Mouse (Mus musculus): ENCODE data around the gene Nlgn1. TPM values are rescaled to one million over a fixed set of nuclear protein-coding genes. Genes with fewer than 3 reads are reported as not detected.

Gene Nlgn1
- total RNA-seq, 2 experiments from 2014 or later = not detected

DNA sequence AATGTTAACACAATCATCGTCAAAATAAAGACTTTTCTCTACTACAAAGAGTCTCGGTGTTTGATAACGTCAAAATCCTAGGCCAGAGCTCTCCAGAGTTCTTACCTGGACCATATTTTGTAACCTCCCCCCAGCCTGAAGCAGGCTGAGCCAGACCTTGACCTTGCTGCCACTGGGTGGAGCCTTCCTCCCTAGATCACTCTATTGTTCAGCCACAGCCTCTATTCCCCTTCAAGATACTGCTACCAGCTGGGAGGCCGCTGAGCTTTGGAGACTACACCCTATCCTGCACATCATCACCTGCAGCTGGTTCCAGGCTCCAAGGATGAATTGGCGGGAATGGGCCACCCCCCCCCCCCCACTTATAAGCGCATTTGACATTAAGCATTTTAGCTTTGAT is 881.8 kb downstream of the Nlgn1 start:
- no peak for ATAC-seq (replicated peaks; ENCODE audit: low FRiP score, low TSS enrichment, poor library complexity, severe bottlenecking)

DNA sequence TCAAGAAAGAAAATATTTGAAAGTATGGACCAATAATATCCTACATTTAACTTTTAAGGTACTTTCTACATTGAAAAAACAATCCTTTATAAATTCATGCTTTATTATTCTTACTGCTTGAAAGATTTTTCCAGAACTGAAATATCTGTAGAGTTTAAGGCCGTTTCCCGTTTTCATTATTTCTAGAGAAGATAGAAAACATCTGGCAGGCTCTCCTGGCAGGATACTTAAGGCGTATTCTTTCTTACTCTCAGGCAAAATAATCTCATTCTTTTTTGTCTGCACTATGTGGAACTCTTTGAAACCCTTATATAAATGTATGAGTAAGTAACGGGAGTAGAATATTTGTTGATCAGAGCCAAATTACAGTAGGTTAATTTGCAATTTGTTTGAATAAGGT is 882.9 kb downstream of the Nlgn1 start:
- no peak for ATAC-seq (replicated peaks; ENCODE audit: low FRiP score, low TSS enrichment, poor library complexity, severe bottlenecking)

DNA sequence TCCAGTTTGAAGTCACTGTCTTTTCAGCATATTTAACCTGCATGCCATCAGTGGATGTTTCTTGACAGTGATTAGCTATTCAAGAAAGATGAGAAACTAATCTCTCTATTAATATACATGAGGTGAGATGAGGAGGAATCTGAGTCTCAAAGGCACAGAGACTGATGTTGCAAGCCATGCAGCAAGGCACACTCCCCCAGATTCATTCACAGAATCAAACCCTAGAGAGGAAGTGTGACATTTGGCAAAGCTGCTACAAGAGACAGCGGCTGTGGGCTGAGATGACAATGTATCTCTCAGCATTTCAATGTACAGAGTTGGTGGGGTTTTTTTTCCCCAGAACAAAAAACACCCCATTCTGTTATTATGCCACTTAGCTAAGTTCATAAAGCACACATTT is 885.1 kb downstream of the Nlgn1 start:
- no peak for ATAC-seq (replicated peaks; ENCODE audit: low FRiP score, low TSS enrichment, poor library complexity, severe bottlenecking)

DNA sequence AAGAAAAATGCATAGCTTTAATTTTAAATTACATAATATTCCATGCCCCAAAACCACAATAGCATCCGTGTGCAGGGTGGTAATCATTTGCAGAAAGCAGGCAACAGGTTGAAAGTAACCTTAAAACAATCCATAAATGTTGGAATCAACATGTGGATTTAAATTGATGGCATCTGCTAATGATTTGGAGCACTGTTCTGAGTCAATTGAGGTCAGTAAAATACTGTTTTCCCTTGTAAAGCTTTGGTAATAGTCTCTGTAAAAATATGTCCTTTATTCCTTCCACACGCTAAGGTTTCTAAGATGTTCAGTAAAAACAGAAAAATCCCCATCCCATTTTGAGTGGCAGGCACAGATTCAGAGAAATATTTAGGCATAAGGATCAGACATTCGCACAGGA is 888.6 kb downstream of the Nlgn1 start:
- ATAC-seq (replicated peaks; ENCODE audit: low FRiP score, low TSS enrichment, poor library complexity, severe bottlenecking) = no peak

DNA sequence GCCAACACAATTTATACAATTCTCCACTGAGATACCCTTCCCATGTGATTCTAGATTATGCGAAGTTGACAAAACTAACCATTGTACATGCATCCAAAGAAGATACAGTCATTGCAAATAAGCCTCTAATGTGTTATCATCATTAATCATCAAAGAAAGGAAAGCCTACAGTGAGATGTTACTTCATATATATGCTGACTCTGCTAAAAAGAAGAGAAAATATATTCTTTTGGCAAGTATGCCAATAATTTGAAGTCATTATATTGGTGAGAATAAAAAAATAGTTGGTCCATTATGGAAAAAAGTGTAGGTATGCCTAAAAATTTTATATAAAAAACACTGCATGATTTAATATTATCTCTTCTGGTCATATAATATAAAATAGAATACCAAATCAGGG is 889.6 kb downstream of the Nlgn1 start:
- no peak for ATAC-seq (replicated peaks; ENCODE audit: low FRiP score, low TSS enrichment, poor library complexity, severe bottlenecking)

DNA sequence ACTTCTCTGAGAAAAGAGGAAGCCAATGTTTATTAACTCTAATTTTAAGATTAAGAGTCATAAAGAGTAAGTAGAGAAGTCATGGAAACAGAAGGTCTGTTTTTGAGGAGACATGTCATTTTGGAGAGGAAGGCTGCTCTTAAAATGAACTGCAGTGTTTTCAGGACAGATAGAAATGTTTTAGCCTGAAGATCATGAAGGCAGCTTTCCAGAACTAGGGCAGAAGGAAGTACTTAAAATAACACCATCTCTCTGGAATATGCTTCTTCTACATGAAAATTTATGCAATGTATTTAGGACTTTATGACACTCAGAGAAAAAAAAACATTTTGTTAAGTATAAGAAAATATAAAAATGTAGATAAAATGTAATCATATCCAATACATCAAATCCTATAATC is 905.3 kb downstream of the Nlgn1 start:
- ATAC-seq (replicated peaks; ENCODE audit: low FRiP score, low TSS enrichment, poor library complexity, severe bottlenecking) = no peak

DNA sequence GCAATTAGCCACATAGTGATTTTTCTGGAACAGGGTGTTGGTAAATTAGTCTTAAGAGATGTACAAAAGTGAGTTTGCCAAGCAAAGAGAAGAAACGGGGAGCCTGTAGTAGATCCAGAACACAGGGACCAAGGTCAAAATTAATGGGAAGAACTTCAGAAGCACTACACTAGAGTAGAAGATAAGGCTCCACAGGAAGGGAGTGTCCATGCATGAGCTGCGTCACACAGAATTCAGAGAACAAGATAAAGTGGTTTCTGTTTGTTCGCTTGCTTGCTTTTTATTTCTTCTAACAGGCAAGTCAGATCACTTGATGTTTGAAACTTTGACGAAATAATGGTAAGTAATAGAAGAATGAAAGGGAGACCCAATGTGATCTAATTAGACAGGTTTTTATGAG is 920.3 kb downstream of the Nlgn1 start:
- no peak for ATAC-seq (replicated peaks; ENCODE audit: low FRiP score, low TSS enrichment, poor library complexity, severe bottlenecking)

Data from megakaryocyte-erythroid progenitor cell, adult 5-6 weeks (primary cell).